15 mouse cellular contexts compared by ENCODE assay signal in genomic region chr19:4409062-4409461, GRCm38 (mm10). TPM values are rescaled to one million over a fixed set of nuclear protein-coding genes. Genes with fewer than 3 reads are reported as not detected.
DNase-seq lines count a peak whose midpoint lies in the region; ATAC-seq lines count a peak whose summit lies in the region.
"Had no signal": no experiment of that assay in that cellular context is flagged by ENCODE, and none has a peak within 500 bp of the region (broad histone marks: within the 10 kb centered on the region; RNA-seq: fewer than 3 reads in every experiment).

No protein-coding gene starts in this region.

- peak; percentile 17 to 39; a peak in 2 of 4 replicates for ATAC-seq in hematopoietic stem cell, adult 5-6 weeks (replicated peaks in 1 of 2; ENCODE audit: insufficient read depth in 1 of 2, low FRiP score in 2 of 2, low TSS enrichment in 1 of 2, low read depth in 1 of 2, poor library complexity in 2 of 2, severe bottlenecking in 2 of 2)
- ATAC-seq: forebrain, embryonic 14.5 days had no signal

- peak; percentile 34 for DNase-seq in lung, postnatal 25 days (ENCODE audit: low spot score)
- no peak for DNase-seq in lung, postnatal 14 days
- peak; percentile 78 for DNase-seq in MEL-GATA-1-ER (ENCODE audit: extremely low read depth, low read depth)
- DNase-seq in testis, postnatal 10 days (ENCODE audit: low spot score) = peak; percentile 5
- no peak for DNase-seq in cerebellum, adult 11 months
- no peak for DNase-seq in right cerebral cortex, postnatal 14 days
- DNase-seq: cerebellum, postnatal 14 days; gastrocnemius, postnatal 36 days; kidney, adult 8-10 months; kidney, postnatal 25 days; layer of hippocampus, adult 9-11 months; right cerebral cortex, postnatal 4 days; thymus, postnatal 14 days had no signal

RNA-seq across cellular contexts. Expression of gene Kdm2a, which starts 11.0 kb away (rescaled TPM):
- total RNA-seq in hematopoietic stem cell, adult 5-6 weeks (2017) = 95.0 and 119 TPM in 2 replicates

RNA-seq across cellular contexts. Expression of gene Rhod, which starts 30.2 kb away (rescaled TPM):
- 2.4 and 2.7 TPM in 2 replicates for total RNA-seq in hematopoietic stem cell, adult 5-6 weeks (2017)

Comparison
In these comparisons a context has a peak if more than half of its experiments do, and no peak if none do; other contexts are left out.
1. DNase-seq: peak in lung, postnatal 25 days (single experiment), MEL-GATA-1-ER (single experiment) and testis, postnatal 10 days (single experiment); none in lung, postnatal 14 days (single experiment), cerebellum, adult 11 months (single experiment) and right cerebral cortex, postnatal 14 days (single experiment).